Mouse (Mus musculus) cerebellum, adult 2 months (tissue): ENCODE measurements around the gene Cd6. TPM values are rescaled to one million over a fixed set of nuclear protein-coding genes. Genes with fewer than 3 reads are reported as not detected.

Experiments used
- DNase-seq, 2 experiments: peaks; one replicate each; pipeline ENCODE4 v3.0.0; 2021
- H3K27ac ChIP-seq: fragments of 200-500 bp; 2 replicates; pipeline ENCODE4 v1.5.1; 2012; ENCODE audit warnings: low read length, control low read depth, inconsistent platforms; ENCODE audit not compliant: insufficient read depth
- H3K27me3 ChIP-seq: fragments of 200-500 bp; 2 replicates; pipeline ENCODE4 v1.6.1; 2012; ENCODE audit warnings: inconsistent platforms, mild to moderate bottlenecking, low read length, moderate library complexity; ENCODE audit not compliant: control insufficient read depth, insufficient read depth
- H3K4me1 ChIP-seq: fragments of 200-500 bp; 2 replicates; pipeline ENCODE4 v1.6.1; 2011; ENCODE audit warnings: low read length; ENCODE audit not compliant: control insufficient read depth, insufficient read depth
- H3K4me3 ChIP-seq: fragments of 200-500 bp; replicated peaks from 2 replicates; pipeline ENCODE3; 2011; ENCODE audit warnings: mild to moderate bottlenecking, low read depth, low read length, control low read depth; ENCODE audit not compliant: insufficient read depth
- CTCF ChIP-seq: fragments of 200-500 bp; IDR thresholded peaks from 2 replicates; pipeline ENCODE4 v1.5.1; 2011; ENCODE audit warnings: low read depth, mild to moderate bottlenecking, control low read depth, low read length, moderate library complexity, borderline replicate concordance; ENCODE audit not compliant: insufficient read depth
- POLR2A ChIP-seq: fragments of 200-500 bp; IDR thresholded peaks from 2 replicates; pipeline ENCODE4 v1.6.1; 2011; ENCODE audit warnings: low read length, control low read depth, borderline replicate concordance; ENCODE audit not compliant: insufficient read depth
- WGBS: fragments of 180-500 bp; shearing (Covaris S2); methylation state at CpG from one replicate; pipeline ENCODE4 v1.1.7; 2018; 5-methylcytosine and 5-hydroxymethylcytosine counted together
- polyA plus RNA-seq: library from polyadenylated mRNA; depleted of rRNA; stranded (reverse); fragments of >200 nt; gene quantifications from 2 replicates; pipeline ENCODE4 v1.2.3, GENCODE M21; 2012; rRNA removed

The Cd6 gene
- 0.05 and 0.10 TPM in 2 replicates for polyA plus RNA-seq

DNA sequence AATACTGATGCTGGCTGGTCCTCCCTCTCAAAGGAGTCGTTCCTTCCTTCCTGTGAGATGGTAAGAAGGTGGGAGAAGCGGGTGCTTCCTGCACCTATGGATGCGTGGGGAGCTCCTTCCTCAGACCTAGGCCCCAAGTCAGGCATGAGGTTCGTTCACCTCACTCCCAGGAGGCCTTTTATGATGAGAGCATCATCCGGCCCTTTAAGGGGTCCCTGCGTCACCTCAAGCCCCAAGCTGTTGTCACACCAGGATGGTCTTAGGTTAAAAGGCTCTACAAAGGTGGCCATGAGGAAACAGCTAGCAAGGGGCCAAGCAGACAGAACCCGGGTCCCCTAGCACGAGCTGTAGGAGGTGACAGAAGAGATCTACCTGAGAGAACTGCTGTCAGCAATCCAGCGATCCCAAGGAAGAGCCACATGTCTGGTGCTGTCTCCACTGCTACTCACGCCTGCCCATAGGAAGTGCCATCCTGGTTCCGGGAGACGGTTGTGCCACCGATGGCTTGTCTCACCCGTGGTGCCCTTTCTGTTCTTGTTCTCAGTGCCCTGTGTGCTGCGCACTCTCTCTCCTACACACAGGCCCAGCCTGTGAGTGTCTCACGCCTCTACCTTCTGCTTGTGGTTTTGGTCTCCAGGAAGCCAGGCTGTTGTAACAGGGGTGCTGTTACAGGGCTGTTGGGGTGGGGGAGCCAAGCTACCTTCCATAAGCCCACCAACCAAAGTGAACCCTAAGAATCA, at the start of gene Cd6:
Gene Cd6 (minus strand): TSS at position 623 of the 740 bp plus-strand sequence.
- Histone ChIP-seq H3K27me3 (no peaks in the 10 kb centered on the region), H3K4me3 (no peak within 1 kb of the TSS), H3K27ac (no peak within 1 kb of the TSS), H3K4me1 (peaks cover 6% of the 10 kb centered on the region; the same call in 1 of the 2 replicates)
- WGBS: 95% methylated on average over 16 of the region's 16 CpGs
- no peak for TF ChIP-seq CTCF
- TF ChIP-seq POLR2A: no peak
- no peak for DNase-seq

DNA sequence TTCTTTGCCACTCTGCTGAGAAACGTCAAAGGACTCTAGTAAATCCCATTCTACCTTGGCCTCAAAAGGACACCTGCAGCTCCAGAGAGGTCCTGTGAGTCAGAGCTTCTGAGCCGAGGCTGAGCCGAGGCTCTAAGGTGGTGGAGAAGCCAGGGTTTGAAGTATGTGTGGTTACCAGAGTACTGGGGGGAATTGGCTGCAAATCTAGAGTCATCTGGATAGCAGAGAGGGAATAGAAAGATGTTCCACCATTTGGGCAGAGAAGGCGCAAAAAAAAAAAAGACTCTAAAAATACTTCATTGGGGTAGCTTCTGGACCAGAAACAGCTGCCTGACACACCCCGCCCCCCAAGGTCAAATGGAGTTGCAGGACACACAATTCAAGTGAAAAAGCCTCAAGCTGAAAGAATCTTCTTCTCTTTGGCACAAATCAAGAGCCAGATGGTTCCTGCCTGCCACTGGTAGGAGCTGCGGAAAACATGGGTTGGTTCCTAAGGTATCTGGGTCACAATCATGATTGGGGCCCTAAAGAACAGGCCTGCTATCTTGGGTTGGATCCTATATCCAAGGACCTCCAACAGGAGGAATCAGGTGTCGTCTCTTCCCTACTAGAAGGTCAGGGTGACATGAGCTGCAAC, 48.5 kb upstream of the Cd6 start:
- 10% methylated on average over 7 of the region's 7 CpGs for WGBS
- peak overlapping the region; percentile 11 for H3K4me3 ChIP-seq
- peak overlapping the region; percentile 89 for H3K27ac ChIP-seq
- H3K27me3 ChIP-seq: no peaks in the 10 kb centered on the region
- peaks cover 35% of the 10 kb centered on the region for H3K4me1 ChIP-seq
- TF ChIP-seq CTCF (no peak), POLR2A (no peak)
- peak; percentile 79 to 90 for DNase-seq

DNA sequence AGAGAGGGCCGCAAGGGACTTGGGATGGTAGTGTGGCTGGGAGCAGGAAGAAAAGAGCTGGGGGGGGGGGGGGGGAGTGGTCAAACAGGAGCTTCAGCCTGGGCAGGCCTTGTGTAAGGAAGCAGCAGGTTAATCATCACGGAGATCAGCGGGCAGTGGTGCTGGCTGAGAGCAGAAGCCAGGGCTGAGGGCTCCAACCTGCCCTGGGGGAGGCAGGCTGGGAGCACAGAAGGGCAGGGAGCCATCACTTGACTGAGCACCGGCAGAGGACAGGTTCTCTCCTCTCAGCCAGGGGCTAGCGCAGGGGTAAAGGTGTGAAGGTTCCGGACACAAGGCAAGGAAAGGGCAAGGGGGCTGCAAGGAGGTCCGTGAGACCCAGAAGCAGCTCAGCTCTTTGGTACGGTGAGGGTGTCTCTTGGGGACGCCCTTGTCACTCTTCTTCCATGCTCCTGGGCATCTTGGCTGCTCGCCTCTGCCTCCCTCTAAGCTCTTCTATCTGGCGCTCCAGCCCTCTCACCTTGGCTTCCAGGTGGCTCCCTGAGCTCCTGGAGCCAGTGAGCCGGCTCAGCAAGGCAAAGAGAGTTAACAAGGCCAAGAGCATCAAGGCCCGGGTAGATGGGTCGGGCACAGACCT, 41.6 kb upstream of the Cd6 start:
- 19% methylated on average over 14 of the region's 14 CpGs for WGBS
- TF ChIP-seq CTCF (no peak), POLR2A (no peak)
- no peak overlapping the region for H3K4me3 ChIP-seq

DNA sequence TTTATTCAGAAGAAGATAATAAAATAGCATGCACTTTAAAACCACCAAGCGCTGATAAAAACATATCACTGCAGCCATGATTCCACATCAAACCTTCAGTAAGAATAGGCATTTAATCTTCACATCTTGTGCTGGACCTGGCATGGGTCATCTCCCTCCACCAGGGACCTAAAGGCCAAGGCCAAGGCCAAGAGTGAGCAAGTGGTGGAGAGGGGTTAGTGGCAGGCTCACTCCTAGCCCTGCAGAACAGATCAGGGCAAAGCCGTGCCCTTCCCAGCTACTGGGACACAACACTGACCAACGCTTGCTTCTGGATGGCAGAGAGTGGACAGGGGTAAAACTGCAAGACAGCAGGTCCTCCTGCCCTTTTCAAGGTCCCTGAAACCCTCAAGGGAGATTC, 40.8 kb upstream of the Cd6 start:
- Histone ChIP-seq H3K27me3 (no peaks in the 10 kb centered on the region), H3K4me3 (peak overlapping the region; percentile 14), H3K4me1 (peaks cover 36% of the 10 kb centered on the region), H3K27ac (peak overlapping the region; percentile 58)
- whole genome bisulfite sequencing: 54% methylated on average over 3 of the region's 3 CpGs
- DNase-seq: peak in 1 of 2 experiments; percentile 45
- TF ChIP-seq POLR2A (no peak), CTCF (no peak)

More for the DNA sequence above, 41.6 kb upstream of the Cd6 start:
- Histone ChIP-seq H3K27ac (peak overlapping the region; percentile 58), H3K27me3 (no peaks in the 10 kb centered on the region), H3K4me1 (peaks cover 36% of the 10 kb centered on the region)
- DNase-seq: peak; percentile 66 to 69

DNA sequence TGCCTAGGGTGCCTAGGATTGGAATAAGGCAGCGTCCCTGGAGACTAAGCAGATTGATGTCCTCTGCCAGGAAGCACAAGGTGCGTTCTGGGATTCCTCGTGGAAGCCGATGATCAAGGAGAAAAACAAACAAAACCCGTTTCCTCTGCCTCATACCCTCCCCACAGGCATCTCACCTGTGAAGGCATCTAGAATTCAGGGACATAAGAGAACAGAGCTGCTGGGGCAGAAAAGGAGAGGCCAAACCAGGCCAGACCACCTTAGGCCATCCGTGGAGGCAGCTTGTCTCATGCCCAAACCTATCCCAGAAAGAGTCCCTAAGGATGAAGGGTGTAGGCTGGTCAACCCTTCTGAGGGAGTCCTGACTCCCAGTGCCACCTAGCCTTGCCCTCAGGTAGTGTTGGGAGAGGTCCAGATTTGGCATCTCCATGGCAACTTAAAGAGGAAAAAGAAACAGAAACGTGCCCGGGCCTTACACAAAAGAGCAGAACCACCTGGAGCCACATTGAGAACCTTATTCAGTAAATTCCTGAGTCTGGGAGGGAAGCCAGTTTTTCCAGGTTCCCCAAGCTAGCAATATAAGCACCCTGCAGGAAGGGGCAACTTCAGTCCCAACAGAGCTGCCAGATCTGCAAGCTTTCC, 40.1 kb upstream of the Cd6 start, which contains the start of gene Tmem132a:
Gene Tmem132a (minus strand): TSS at position 55 of the 642 bp plus-strand sequence.
- TF ChIP-seq POLR2A (no peak; the same call in 1 of the 2 replicates), CTCF (peak; percentile 26; the same call in 1 of the 2 replicates)
- 1% methylated on average over 8 of the region's 8 CpGs for WGBS

DNA sequence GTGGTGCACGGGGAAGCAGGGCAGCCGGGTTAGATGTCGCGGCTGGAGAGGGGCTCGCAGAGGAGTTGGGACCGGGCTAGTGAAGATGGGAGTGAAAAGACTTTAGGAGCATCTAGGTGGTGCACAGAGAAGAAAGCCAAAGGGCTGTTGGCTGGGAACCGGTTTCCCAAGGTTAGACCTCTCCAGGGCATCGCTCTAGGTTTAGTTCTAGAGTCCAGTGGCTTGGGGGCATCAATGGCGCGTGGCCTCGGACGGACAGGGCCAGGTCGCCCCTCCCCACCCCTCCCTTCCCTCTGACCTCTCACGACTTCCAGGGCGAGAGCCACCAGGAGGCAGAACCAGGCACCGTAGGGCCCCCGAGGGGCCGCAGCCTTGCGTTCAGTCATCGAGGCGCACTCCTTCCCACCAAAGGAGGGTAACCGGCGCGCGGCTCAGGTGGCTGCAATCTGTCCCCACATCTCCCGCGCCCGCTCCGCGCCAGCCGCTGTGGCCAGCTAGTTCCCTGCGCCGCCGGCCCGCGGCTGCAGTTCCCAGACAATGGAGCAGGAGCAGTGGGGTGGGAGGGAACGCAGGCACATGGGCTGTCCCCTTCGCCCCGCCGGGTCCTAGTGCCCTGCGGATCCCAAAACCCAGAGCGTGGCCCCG, 39.5 kb upstream of the Cd6 start:
- WGBS: under 1% methylated on average over 43 of the region's 43 CpGs
- peak overlapping the region; percentile 99 for H3K4me3 ChIP-seq
- H3K4me1 ChIP-seq: peaks cover 42% of the 10 kb centered on the region
- TF ChIP-seq POLR2A (peak; percentile 97), CTCF (no peak)
- peak overlapping the region; percentile 91 for H3K27ac ChIP-seq
- DNase-seq: peak; percentile 93 to 94
- H3K27me3 ChIP-seq: no peaks in the 10 kb centered on the region

More for the DNA sequence above, 40.1 kb upstream of the Cd6 start, which contains the start of gene Tmem132a:
- H3K27ac ChIP-seq: peak within 1 kb of the TSS; percentile 91
- no peaks in the 10 kb centered on the region for H3K27me3 ChIP-seq
- H3K4me1 ChIP-seq: peaks cover 38% of the 10 kb centered on the region
- DNase-seq: peak in 1 of 2 experiments; percentile 84
- H3K4me3 ChIP-seq: peak within 1 kb of the TSS; percentile 99

DNA sequence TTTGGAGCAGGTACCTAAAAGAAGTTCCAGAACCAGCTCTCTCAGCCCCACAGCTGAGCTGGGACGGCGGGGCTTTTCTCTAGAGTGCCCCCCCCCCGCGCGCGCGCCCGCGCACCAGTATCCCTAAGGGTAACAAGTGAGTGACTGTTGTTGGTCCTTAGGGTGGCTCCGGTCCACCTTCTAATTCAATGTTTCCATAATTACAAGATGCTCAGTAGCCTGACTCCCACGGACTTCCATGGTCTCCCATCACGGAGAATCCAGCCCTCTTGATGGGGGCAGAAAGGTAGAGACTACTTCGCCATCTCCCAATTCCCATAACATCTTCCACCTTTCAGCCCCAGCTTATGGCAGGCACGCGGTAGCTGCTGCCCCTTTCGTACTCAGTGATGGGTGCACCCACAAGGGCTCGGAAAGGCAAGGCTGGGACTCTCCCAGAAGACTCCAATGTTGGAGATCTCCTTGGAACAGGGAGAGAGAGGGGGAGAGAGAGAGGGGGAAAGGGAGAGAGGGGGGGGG, 38.8 kb upstream of the Cd6 start:
- no peaks in the 10 kb centered on the region for H3K27me3 ChIP-seq
- DNase-seq: peak; percentile 53 to 71
- peaks cover 40% of the 10 kb centered on the region for H3K4me1 ChIP-seq
- WGBS: under 1% methylated on average over 17 of the region's 17 CpGs
- no peak for TF ChIP-seq CTCF
- TF ChIP-seq POLR2A: no peak
- H3K4me3 ChIP-seq: peak overlapping the region; percentile 99
- H3K27ac ChIP-seq: peak overlapping the region; percentile 91
